In the genomic region with DNA sequence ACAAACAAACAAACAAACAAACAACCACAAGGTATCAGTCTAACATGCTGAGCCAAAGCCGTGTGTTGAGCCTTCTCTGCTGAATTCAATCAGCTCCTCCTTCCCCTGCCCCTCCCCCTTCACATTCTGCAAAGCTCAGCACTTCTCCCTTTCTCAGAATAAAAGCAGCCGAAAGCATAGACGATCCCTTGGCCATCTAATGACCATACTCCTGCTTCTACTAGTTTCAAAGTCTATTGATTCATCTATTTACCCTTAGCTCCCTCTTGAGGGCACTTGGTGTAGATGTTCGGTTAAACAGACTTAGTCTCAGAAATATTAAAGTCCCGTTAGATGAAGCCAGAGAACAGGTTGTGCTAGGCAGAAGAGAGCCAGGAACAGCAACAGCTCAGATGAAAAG, we compare ENCODE assay signal across 11 mouse cellular contexts. TPM values are rescaled to one million over a fixed set of nuclear protein-coding genes. Genes with fewer than 3 reads are reported as not detected.
DNase-seq lines count a peak whose midpoint lies in the region; ATAC-seq lines count a peak whose summit lies in the region.
"Had no signal": no experiment of that assay in that cellular context is flagged by ENCODE, and none has a peak within 500 bp of the region (broad histone marks: within the 10 kb centered on the region; RNA-seq: fewer than 3 reads in every experiment).

No protein-coding gene starts in this region.

- no peaks in the 10 kb centered on the region for H3K4me1 ChIP-seq in hindbrain, embryonic 14.5 days (replicated peaks; ENCODE audit: control insufficient read depth, insufficient read depth, low read length)
- H3K4me1 ChIP-seq in hindbrain, embryonic 12.5 days, result no peaks in the 10 kb centered on the region; the same call in 1 of the 2 replicates
- H3K4me1 ChIP-seq in midbrain, embryonic 14.5 days (ENCODE audit: control insufficient read depth, insufficient read depth, low read length), result no peaks in the 10 kb centered on the region
- 0 out of 2 replicates have a peak, but pooled peaks cover 3% of the 10 kb centered on the region for H3K4me1 ChIP-seq in midbrain, embryonic 10.5 days
- H3K4me1 ChIP-seq in embryonic facial prominence, embryonic 14.5 days (ENCODE audit: control insufficient read depth, insufficient read depth, low read length), result no peaks in the 10 kb centered on the region
- H3K4me1 ChIP-seq: embryonic facial prominence, embryonic 15.5 days; liver, embryonic 13.5 days had no signal

- H3K9ac ChIP-seq in hindbrain, embryonic 14.5 days, result no peak overlapping the region
- H3K9ac ChIP-seq in hindbrain, embryonic 12.5 days, result no peak overlapping the region
- no peak overlapping the region for H3K9ac ChIP-seq in midbrain, embryonic 14.5 days (replicated peaks; ENCODE audit: low read length)
- no peak overlapping the region for H3K9ac ChIP-seq in embryonic facial prominence, embryonic 14.5 days (ENCODE audit: low read depth, low read length)
- H3K9ac ChIP-seq: embryonic facial prominence, embryonic 15.5 days; liver, embryonic 13.5 days had no signal

- no peaks in the 10 kb centered on the region for H3K9me3 ChIP-seq in hindbrain, embryonic 14.5 days (ENCODE audit: control insufficient read depth, low read length)
- no peaks in the 10 kb centered on the region for H3K9me3 ChIP-seq in hindbrain, embryonic 12.5 days (replicated peaks)
- H3K9me3 ChIP-seq in midbrain, embryonic 14.5 days (ENCODE audit: control insufficient read depth, low read length), result no peaks in the 10 kb centered on the region
- no peaks in the 10 kb centered on the region for H3K9me3 ChIP-seq in midbrain, embryonic 10.5 days (replicated peaks)
- 0 out of 2 replicates have a peak, but pooled peaks cover 5% of the 10 kb centered on the region for H3K9me3 ChIP-seq in embryonic facial prominence, embryonic 14.5 days (ENCODE audit: control insufficient read depth, low read length)
- H3K9me3 ChIP-seq: embryonic facial prominence, embryonic 15.5 days; liver, embryonic 13.5 days had no signal

- DNase-seq in hindbrain, embryonic 14.5 days (ENCODE audit: low spot score), result peak; percentile 62
- DNase-seq in midbrain, embryonic 14.5 days, result peak; percentile 72
- DNase-seq in midbrain, embryonic 10.5 days (ENCODE audit: low spot score), result no peak
- peak; percentile 57 for DNase-seq in embryonic facial prominence, embryonic 14.5 days (ENCODE audit: low spot score)
- peak; percentile 8 for DNase-seq in telencephalon, adult 2 months (ENCODE audit: low read depth, low spot score)
- no peak for DNase-seq in gastrocnemius, postnatal 14 days
- DNase-seq: heart, postnatal 14 days; liver, embryonic 13.5 days had no signal

- no peak overlapping the region for H3K27ac ChIP-seq in hindbrain, embryonic 14.5 days
- H3K27ac ChIP-seq in hindbrain, embryonic 12.5 days, result no peak overlapping the region
- no peak overlapping the region for H3K27ac ChIP-seq in midbrain, embryonic 14.5 days (replicated peaks; ENCODE audit: low read depth, low read length)
- H3K27ac ChIP-seq in midbrain, embryonic 10.5 days (replicated peaks), result no peak overlapping the region
- H3K27ac ChIP-seq in embryonic facial prominence, embryonic 14.5 days (replicated peaks; ENCODE audit: low read depth, low read length), result no peak overlapping the region
- H3K27ac ChIP-seq: embryonic facial prominence, embryonic 15.5 days; liver, embryonic 13.5 days had no signal

- H3K4me2 ChIP-seq in hindbrain, embryonic 14.5 days (replicated peaks), result no peak overlapping the region
- no peak overlapping the region for H3K4me2 ChIP-seq in hindbrain, embryonic 12.5 days (replicated peaks)
- no peak overlapping the region for H3K4me2 ChIP-seq in midbrain, embryonic 14.5 days (ENCODE audit: low read length)
- H3K4me2 ChIP-seq in embryonic facial prominence, embryonic 14.5 days (ENCODE audit: low read depth, low read length), result no peak overlapping the region
- H3K4me2 ChIP-seq: embryonic facial prominence, embryonic 15.5 days; liver, embryonic 13.5 days had no signal

- WGBS in hindbrain, embryonic 14.5 days, result 28% methylated on average over 5 of the region's 5 CpGs
- 34% methylated on average over 5 of the region's 5 CpGs for whole genome bisulfite sequencing in hindbrain, embryonic 12.5 days
- WGBS in midbrain, embryonic 14.5 days, result 37% methylated on average over 5 of the region's 5 CpGs
- WGBS in midbrain, embryonic 10.5 days, result 48% methylated on average over 5 of the region's 5 CpGs
- 17% methylated on average over 5 of the region's 5 CpGs for WGBS in embryonic facial prominence, embryonic 14.5 days

- no peaks in the 10 kb centered on the region for H3K27me3 ChIP-seq in hindbrain, embryonic 14.5 days (ENCODE audit: control insufficient read depth, insufficient read depth, low read length)
- no peaks in the 10 kb centered on the region for H3K27me3 ChIP-seq in hindbrain, embryonic 12.5 days
- H3K27me3 ChIP-seq in midbrain, embryonic 14.5 days (ENCODE audit: control insufficient read depth, insufficient read depth, low read length), result no peaks in the 10 kb centered on the region
- 0 out of 2 replicates have a peak, but pooled peaks cover 5% of the 10 kb centered on the region for H3K27me3 ChIP-seq in midbrain, embryonic 10.5 days (ENCODE audit: low read depth, poor library complexity, severe bottlenecking)
- H3K27me3 ChIP-seq in embryonic facial prominence, embryonic 14.5 days (replicated peaks; ENCODE audit: control insufficient read depth, insufficient read depth, low read length), result no peaks in the 10 kb centered on the region
- H3K27me3 ChIP-seq: liver, embryonic 13.5 days had no signal

- H3K36me3 ChIP-seq in hindbrain, embryonic 14.5 days (replicated peaks; ENCODE audit: control insufficient read depth, insufficient read depth), result no peaks in the 10 kb centered on the region
- H3K36me3 ChIP-seq in hindbrain, embryonic 12.5 days, result no peaks in the 10 kb centered on the region
- H3K36me3 ChIP-seq in midbrain, embryonic 14.5 days (ENCODE audit: control insufficient read depth, insufficient read depth, low read length), result no peaks in the 10 kb centered on the region
- no peaks in the 10 kb centered on the region for H3K36me3 ChIP-seq in midbrain, embryonic 10.5 days
- H3K36me3 ChIP-seq in embryonic facial prominence, embryonic 14.5 days (ENCODE audit: control insufficient read depth, insufficient read depth, low read length), result no peaks in the 10 kb centered on the region
- H3K36me3 ChIP-seq: embryonic facial prominence, embryonic 15.5 days; liver, embryonic 13.5 days had no signal

- no peak for ATAC-seq in hindbrain, embryonic 14.5 days (ENCODE audit: low FRiP score)
- no peak for ATAC-seq in hindbrain, embryonic 12.5 days (ENCODE audit: low FRiP score)
- no peak for ATAC-seq in midbrain, embryonic 14.5 days (ENCODE audit: low FRiP score, low TSS enrichment)
- no peak for ATAC-seq in embryonic facial prominence, embryonic 14.5 days (ENCODE audit: low read depth)
- ATAC-seq in erythroblast, adult 5-6 weeks (replicated peaks; ENCODE audit: low FRiP score, poor library complexity, severe bottlenecking), result no peak

- intact Hi-C loops in gastrocnemius, postnatal 14 days (cut with DNase I; ENCODE audit: low total_unique reads), result no loop called here

- no peak overlapping the region for H3K4me3 ChIP-seq in hindbrain, embryonic 14.5 days (replicated peaks; ENCODE audit: low read length)
- H3K4me3 ChIP-seq in hindbrain, embryonic 12.5 days, result no peak overlapping the region
- H3K4me3 ChIP-seq in midbrain, embryonic 14.5 days (replicated peaks; ENCODE audit: low read depth, low read length), result no peak overlapping the region
- no peak overlapping the region for H3K4me3 ChIP-seq in midbrain, embryonic 10.5 days
- H3K4me3 ChIP-seq in embryonic facial prominence, embryonic 14.5 days (ENCODE audit: low read depth, low read length), result no peak overlapping the region
- H3K4me3 ChIP-seq: embryonic facial prominence, embryonic 15.5 days; liver, embryonic 13.5 days had no signal

RNA-seq across cellular contexts. Expression of a gene that starts 48.2 kb away (rescaled TPM):
- polyA plus RNA-seq in hindbrain, embryonic 14.5 days (2014; fragmentation: Nextera tagmentation; extraction: Ambion mirVana), result 0.44 and 0.82 TPM in 2 replicates
- polyA plus RNA-seq in hindbrain, embryonic 12.5 days (2016; fragmentation: Nextera tagmentation; extraction: Ambion mirVana), result 0.58 and 0.82 TPM in 2 replicates
- 0.18 and 0.50 TPM in 2 replicates for polyA plus RNA-seq in midbrain, embryonic 14.5 days (2014; fragmentation: Nextera tagmentation; extraction: Ambion mirVana)
- polyA plus RNA-seq in midbrain, embryonic 10.5 days (2016; fragmentation: Nextera tagmentation; extraction: Ambion mirVana), result 0.28 and 0.43 TPM in 2 replicates
- 4.9 and 5.7 TPM in 2 replicates for polyA plus RNA-seq in embryonic facial prominence, embryonic 14.5 days (2014; fragmentation: Nextera tagmentation; extraction: Ambion mirVana)
- total RNA-seq in erythroblast, adult 5-6 weeks (2015; ENCODE audit: low replicate concordance), result 13.8 and 19.0 TPM in 2 replicates
- total RNA-seq in erythroblast, adult 5-6 weeks (2017; ENCODE audit: low replicate concordance), result 7.5 and 11.8 TPM in 2 replicates
- total RNA-seq in gastrocnemius, postnatal 14 days (2021), result 1 to 10 TPM; 1.3 to 1.7 TPM

RNA-seq across cellular contexts. Expression of a gene that starts 48.2 kb away (rescaled TPM):
- 23.8 TPM in 2 replicates for polyA plus RNA-seq in hindbrain, embryonic 14.5 days (2014; fragmentation: Nextera tagmentation; extraction: Ambion mirVana)
- polyA plus RNA-seq in hindbrain, embryonic 12.5 days (2016; fragmentation: Nextera tagmentation; extraction: Ambion mirVana), result 15.2 and 18.3 TPM in 2 replicates
- 18.1 and 20.0 TPM in 2 replicates for polyA plus RNA-seq in midbrain, embryonic 14.5 days (2014; fragmentation: Nextera tagmentation; extraction: Ambion mirVana)
- 6.7 and 7.9 TPM in 2 replicates for polyA plus RNA-seq in midbrain, embryonic 10.5 days (2016; fragmentation: Nextera tagmentation; extraction: Ambion mirVana)
- 9.2 and 9.4 TPM in 2 replicates for polyA plus RNA-seq in embryonic facial prominence, embryonic 14.5 days (2014; fragmentation: Nextera tagmentation; extraction: Ambion mirVana)
- total RNA-seq in erythroblast, adult 5-6 weeks (2015; ENCODE audit: low replicate concordance), result 19.2 and 20.2 TPM in 2 replicates
- total RNA-seq in erythroblast, adult 5-6 weeks (2017; ENCODE audit: low replicate concordance), result 7.9 and 11.0 TPM in 2 replicates
- total RNA-seq in gastrocnemius, postnatal 14 days (2021), result 10 to 100 TPM in 1 of 2 experiments, 1 to 10 TPM in 1; 9.2 to 10.3 TPM

Comparison
In these comparisons a context has a peak if more than half of its experiments do, and no peak if none do; other contexts are left out.
1. DNase-seq: peak in hindbrain, embryonic 14.5 days (single experiment), midbrain, embryonic 14.5 days (single experiment), embryonic facial prominence, embryonic 14.5 days (single experiment) and telencephalon, adult 2 months (single experiment); none in midbrain, embryonic 10.5 days (single experiment) and gastrocnemius, postnatal 14 days (single experiment).